Mouse (Mus musculus) embryonic facial prominence, embryonic 13.5 days (tissue): ENCODE results near the gene Lef1. TPM values are rescaled to one million over a fixed set of nuclear protein-coding genes. Genes with fewer than 3 reads are reported as not detected.

Source experiments
- polyA plus RNA-seq: library from polyadenylated mRNA; unstranded; fragments of >200 nt; fragmentation: Nextera tagmentation; extraction: Ambion mirVana; gene quantifications from 2 replicates; pipeline ENCODE4 v1.2.1, GENCODE M21; 2015

The Lef1 gene
- polyA plus RNA-seq, 1 experiment from 2014 or later: 134 TPM

Other genes starting within 250 kb of the Lef1 start
- gene Hadh, start 161.6 kb downstream of the Lef1 start, polyA plus RNA-seq: 106 and 110 TPM in 2 replicates
- gene Cyp2u1, start 192.8 kb downstream of the Lef1 start, polyA plus RNA-seq: 2.2 and 2.4 TPM in 2 replicates